Mouse (Mus musculus) heart, postnatal 0 days (tissue): ENCODE measurements around the gene Gm8978.
"Not testable (repeated sequence)": the region's sequence is repeated elsewhere in the genome, so short reads cannot be mapped to it uniquely, and the experiment has no call there.

Source experiments
- CTCF ChIP-seq: IDR thresholded peaks from 2 replicates; pipeline ENCODE4 v1.5.1; 2016; ENCODE audit warnings: antibody characterized with exemption, control low read depth, low read depth
- EP300 ChIP-seq: IDR thresholded peaks from 2 replicates; pipeline ENCODE4 v1.6.1; 2016; ENCODE audit warnings: antibody characterized with exemption, low read depth

GRCm38 (mm10) chr19:33625152-33625551 lies at the start of gene Gm8978:
- TF ChIP-seq CTCF, EP300: not testable (repeated sequence)
